Mouse (Mus musculus) lung, embryonic 15.5 days (tissue): ENCODE data around the gene Kcnj11. TPM values are rescaled to one million over a fixed set of nuclear protein-coding genes. Genes with fewer than 3 reads are reported as not detected.

Experiments
- ATAC-seq: fragments of 200-750 bp; cut with Nextera tagmentation; 2 replicates; pipeline ENCODE4 v1.8.0; 2017; ENCODE audit warnings: moderate number of reproducible peaks, borderline replicate concordance; ENCODE audit not compliant: low FRiP score, low TSS enrichment; ENCODE audit errors: extremely low read depth
- H3K27ac ChIP-seq: fragments of 300-500 bp; sonication (generic); 2 replicates; pipeline ENCODE4 v1.5.1; 2015; ENCODE audit warnings: moderate library complexity, mild to moderate bottlenecking, inconsistent platforms
- H3K27me3 ChIP-seq: fragments of 300-500 bp; sonication (generic); 2 replicates; pipeline ENCODE4 v1.6.1; 2015; ENCODE audit warnings: inconsistent platforms
- H3K36me3 ChIP-seq: fragments of 300-500 bp; sonication (generic); 2 replicates; pipeline ENCODE4 v1.6.1; 2015; ENCODE audit warnings: inconsistent platforms
- H3K4me1 ChIP-seq: fragments of 300-500 bp; sonication (generic); 2 replicates; pipeline ENCODE4 v1.6.1; 2015; ENCODE audit warnings: inconsistent platforms
- H3K4me2 ChIP-seq: fragments of 300-500 bp; sonication (generic); 2 replicates; pipeline ENCODE4 v1.6.1; 2015; ENCODE audit warnings: inconsistent platforms, mild to moderate bottlenecking, moderate library complexity
- H3K4me3 ChIP-seq: fragments of 300-500 bp; sonication (generic); 2 replicates; pipeline ENCODE4 v1.5.1; 2015; ENCODE audit warnings: mild to moderate bottlenecking, inconsistent platforms
- H3K9ac ChIP-seq: fragments of 300-500 bp; sonication (generic); 2 replicates; pipeline ENCODE4 v1.6.1; 2015; ENCODE audit warnings: inconsistent platforms
- H3K9me3 ChIP-seq: fragments of 300-500 bp; sonication (generic); 2 replicates; pipeline ENCODE4 v1.6.1; 2016; ENCODE audit warnings: inconsistent platforms
- WGBS: fragments of 180-500 bp; shearing (Covaris S2); methylation state at CpG from one replicate; pipeline ENCODE4 v1.1.7; 2015; 5-methylcytosine and 5-hydroxymethylcytosine counted together
- polyA plus RNA-seq: library from polyadenylated mRNA; unstranded; fragments of >200 nt; fragmentation: Nextera tagmentation; extraction: Ambion mirVana; gene quantifications from 2 replicates; pipeline ENCODE4 v1.2.1, GENCODE M21; 2015

The Kcnj11 gene
- polyA plus RNA-seq, 1 experiment from 2014 or later = 0.52 TPM

- no peaks in the 10 kb centered on the region for H3K9me3 ChIP-seq
- H3K4me3 ChIP-seq = no peak overlapping the region
- no peaks in the 10 kb centered on the region for H3K36me3 ChIP-seq
- no peak overlapping the region for H3K27ac ChIP-seq
- peaks cover 23% of the 10 kb centered on the region for H3K4me1 ChIP-seq
- H3K27me3 ChIP-seq = peaks cover 25% of the 10 kb centered on the region
- 71% methylated on average over 11 of the region's 11 CpGs for WGBS
- no peak for ATAC-seq
- no peak overlapping the region for H3K9ac ChIP-seq
- H3K4me2 ChIP-seq = no peak overlapping the region
These were observed 24.8 kb upstream of the Kcnj11 start for GRCm38 (mm10) chr7:46125340-46125739.

DNA sequence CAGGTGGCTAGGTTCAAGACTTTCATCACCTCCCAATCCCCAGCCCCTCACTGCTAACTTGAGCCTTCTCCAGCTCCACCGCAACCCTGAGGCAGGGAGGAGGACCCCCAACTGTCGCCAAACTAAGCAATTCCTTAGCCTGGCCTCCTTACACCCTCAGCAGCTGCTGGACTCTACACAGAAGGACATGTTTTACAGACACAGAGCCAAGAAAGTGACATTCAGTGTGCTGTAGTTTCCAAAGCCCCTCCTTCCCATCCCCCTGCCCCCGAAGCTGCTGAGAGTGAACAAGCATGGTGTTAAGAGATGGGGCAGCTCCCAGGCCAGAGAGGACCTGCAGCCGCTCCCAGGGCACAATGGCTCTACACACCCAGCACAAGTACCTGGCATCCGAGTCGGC lies 23.9 kb upstream of the Kcnj11 start:
- no peaks in the 10 kb centered on the region for H3K9me3 ChIP-seq
- H3K4me2 ChIP-seq = no peak overlapping the region
- H3K4me1 ChIP-seq = peaks cover 23% of the 10 kb centered on the region
- H3K27me3 ChIP-seq = peaks cover 22% of the 10 kb centered on the region
- H3K36me3 ChIP-seq = no peaks in the 10 kb centered on the region
- ATAC-seq = no peak
- no peak overlapping the region for H3K27ac ChIP-seq
- H3K9ac ChIP-seq = no peak overlapping the region
- WGBS = 43% methylated on average over 6 of the region's 6 CpGs
- no peak overlapping the region for H3K4me3 ChIP-seq

DNA sequence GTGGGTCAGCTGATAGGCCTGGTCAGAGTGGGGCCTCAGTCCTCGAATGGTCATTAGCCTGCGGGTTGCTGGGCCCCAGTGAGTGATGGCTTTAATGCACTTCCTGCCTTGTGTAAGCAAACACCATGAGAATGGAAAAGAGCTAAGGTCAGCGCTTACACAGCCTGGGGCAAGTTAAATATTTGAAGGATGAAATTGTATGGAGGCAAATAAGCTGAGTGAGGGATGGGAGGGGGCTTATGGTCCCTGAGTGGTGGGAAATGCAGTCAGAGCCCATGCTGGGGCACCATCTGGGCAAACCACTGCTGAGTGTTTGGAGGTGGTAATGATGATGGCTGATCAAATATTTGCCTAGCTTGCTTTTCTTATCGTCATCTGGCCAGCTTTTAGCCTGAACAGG lies 22.4 kb upstream of the Kcnj11 start:
- H3K9me3 ChIP-seq = no peaks in the 10 kb centered on the region
- no peaks in the 10 kb centered on the region for H3K36me3 ChIP-seq
- H3K9ac ChIP-seq = no peak overlapping the region
- ATAC-seq = peak; percentile 82
- H3K4me1 ChIP-seq = peaks cover 23% of the 10 kb centered on the region
- no peak overlapping the region for H3K4me3 ChIP-seq
- H3K4me2 ChIP-seq = no peak overlapping the region
- 8% methylated on average over 4 of the region's 4 CpGs for WGBS
- H3K27me3 ChIP-seq = peaks cover 13% of the 10 kb centered on the region; the same call in 1 of the 2 replicates
- no peak overlapping the region for H3K27ac ChIP-seq

- Histone ChIP-seq H3K27ac (no peak overlapping the region), H3K9me3 (no peaks in the 10 kb centered on the region), H3K4me3 (no peak overlapping the region), H3K36me3 (no peaks in the 10 kb centered on the region), H3K4me2 (no peak overlapping the region), H3K4me1 (peaks cover 9% of the 10 kb centered on the region; the same call in 1 of the 2 replicates), H3K27me3 (peaks cover 9% of the 10 kb centered on the region; the same call in 1 of the 2 replicates), H3K9ac (no peak overlapping the region)
- no peak for ATAC-seq
- WGBS = 86% methylated on average over 16 of the region's 16 CpGs
These were observed 16.5 kb upstream of the Kcnj11 start for GRCm38 (mm10) chr7:46117035-46117434.

- H3K9ac ChIP-seq = no peak overlapping the region
- no peaks in the 10 kb centered on the region for H3K9me3 ChIP-seq
- ATAC-seq = no peak
- no peak overlapping the region for H3K4me2 ChIP-seq
- H3K4me3 ChIP-seq = no peak overlapping the region
- peaks cover 9% of the 10 kb centered on the region; the same call in 1 of the 2 replicates for H3K4me1 ChIP-seq
- peaks cover 9% of the 10 kb centered on the region; the same call in 1 of the 2 replicates for H3K27me3 ChIP-seq
- H3K36me3 ChIP-seq = no peaks in the 10 kb centered on the region
- 31% methylated on average over 10 of the region's 10 CpGs for WGBS
- no peak overlapping the region for H3K27ac ChIP-seq
These were observed 15.6 kb upstream of the Kcnj11 start for GRCm38 (mm10) chr7:46116118-46116581.

- H3K4me1 ChIP-seq = peaks cover 9% of the 10 kb centered on the region; the same call in 1 of the 2 replicates
- no peak overlapping the region for H3K4me3 ChIP-seq
- WGBS = 56% methylated on average over 3 of the region's 3 CpGs
- no peaks in the 10 kb centered on the region for H3K9me3 ChIP-seq
- no peaks in the 10 kb centered on the region for H3K36me3 ChIP-seq
- no peak overlapping the region for H3K4me2 ChIP-seq
- H3K27ac ChIP-seq = no peak overlapping the region
- peaks cover 9% of the 10 kb centered on the region; the same call in 1 of the 2 replicates for H3K27me3 ChIP-seq
- H3K9ac ChIP-seq = no peak overlapping the region
- ATAC-seq = no peak
These were observed 12.9 kb upstream of the Kcnj11 start for GRCm38 (mm10) chr7:46113435-46113834.

DNA sequence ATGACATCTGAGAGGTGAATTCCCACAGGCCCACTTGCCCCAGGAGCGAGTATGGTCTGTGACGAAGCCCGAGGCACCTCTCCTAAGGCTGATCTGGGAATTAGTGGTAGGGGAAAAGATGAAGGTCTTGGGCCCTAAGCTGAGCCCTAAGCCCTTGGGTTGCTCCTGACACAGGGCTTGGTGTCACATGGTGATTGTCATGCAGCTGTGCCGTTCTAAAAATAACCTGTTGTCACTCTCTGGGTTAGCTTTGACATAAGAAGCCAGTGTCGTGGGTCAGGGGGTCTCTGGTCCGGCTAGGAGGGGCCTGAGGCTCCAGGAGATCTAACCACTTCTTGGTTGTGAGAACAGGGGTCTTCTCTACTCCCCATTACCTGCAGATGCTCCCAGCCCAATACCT lies 11.4 kb upstream of the Kcnj11 start:
- no peak overlapping the region for H3K4me3 ChIP-seq
- ATAC-seq = no peak
- H3K9ac ChIP-seq = no peak overlapping the region
- no peak overlapping the region for H3K27ac ChIP-seq
- no peaks in the 10 kb centered on the region for H3K9me3 ChIP-seq
- H3K36me3 ChIP-seq = no peaks in the 10 kb centered on the region
- peaks cover 9% of the 10 kb centered on the region; the same call in 1 of the 2 replicates for H3K4me1 ChIP-seq
- WGBS = 61% methylated on average over 6 of the region's 6 CpGs
- no peak overlapping the region for H3K4me2 ChIP-seq
- H3K27me3 ChIP-seq = peaks cover 16% of the 10 kb centered on the region

GRCm38 (mm10) chr7:46111212-46111817 lies 10.8 kb upstream of the Kcnj11 start:
- ATAC-seq = no peak
- Histone ChIP-seq H3K4me1 (peaks cover 8% of the 10 kb centered on the region; the same call in 1 of the 2 replicates), H3K9ac (no peak overlapping the region), H3K27me3 (peaks cover 16% of the 10 kb centered on the region), H3K36me3 (no peaks in the 10 kb centered on the region), H3K9me3 (no peaks in the 10 kb centered on the region), H3K27ac (no peak overlapping the region), H3K4me2 (no peak overlapping the region), H3K4me3 (no peak overlapping the region)
- WGBS = 71% methylated on average over 15 of the region's 15 CpGs

GRCm38 (mm10) chr7:46110079-46110478 lies 9.5 kb upstream of the Kcnj11 start:
- 64% methylated on average over 3 of the region's 3 CpGs for WGBS
- Histone ChIP-seq H3K9ac (no peak overlapping the region), H3K27me3 (peaks cover 23% of the 10 kb centered on the region), H3K9me3 (no peaks in the 10 kb centered on the region), H3K36me3 (no peaks in the 10 kb centered on the region), H3K4me1 (no peaks in the 10 kb centered on the region), H3K4me3 (no peak overlapping the region), H3K27ac (no peak overlapping the region), H3K4me2 (no peak overlapping the region)
- no peak for ATAC-seq

- H3K4me1 ChIP-seq = peaks cover 3% of the 10 kb centered on the region; the same call in 1 of the 2 replicates
- no peak overlapping the region for H3K27ac ChIP-seq
- H3K27me3 ChIP-seq = peaks cover 32% of the 10 kb centered on the region
- H3K9me3 ChIP-seq = no peaks in the 10 kb centered on the region
- no peak overlapping the region for H3K4me2 ChIP-seq
- no peak overlapping the region for H3K9ac ChIP-seq
- no peak overlapping the region for H3K4me3 ChIP-seq
- ATAC-seq = no peak
- no peaks in the 10 kb centered on the region for H3K36me3 ChIP-seq
- WGBS = 85% methylated on average over 7 of the region's 7 CpGs
These were observed 4.9 kb upstream of the Kcnj11 start for GRCm38 (mm10) chr7:46105484-46105883.

- no peak overlapping the region for H3K4me3 ChIP-seq
- no peak for ATAC-seq
- H3K36me3 ChIP-seq = no peaks in the 10 kb centered on the region
- no peak overlapping the region for H3K27ac ChIP-seq
- H3K27me3 ChIP-seq = peaks cover 42% of the 10 kb centered on the region
- H3K9me3 ChIP-seq = no peaks in the 10 kb centered on the region
- H3K9ac ChIP-seq = no peak overlapping the region
- H3K4me2 ChIP-seq = no peak overlapping the region
- peaks cover 3% of the 10 kb centered on the region; the same call in 1 of the 2 replicates for H3K4me1 ChIP-seq
- 75% methylated on average over 27 of the region's 27 CpGs for WGBS
These were observed 3.8 kb upstream of the Kcnj11 start for GRCm38 (mm10) chr7:46104256-46104915.

DNA sequence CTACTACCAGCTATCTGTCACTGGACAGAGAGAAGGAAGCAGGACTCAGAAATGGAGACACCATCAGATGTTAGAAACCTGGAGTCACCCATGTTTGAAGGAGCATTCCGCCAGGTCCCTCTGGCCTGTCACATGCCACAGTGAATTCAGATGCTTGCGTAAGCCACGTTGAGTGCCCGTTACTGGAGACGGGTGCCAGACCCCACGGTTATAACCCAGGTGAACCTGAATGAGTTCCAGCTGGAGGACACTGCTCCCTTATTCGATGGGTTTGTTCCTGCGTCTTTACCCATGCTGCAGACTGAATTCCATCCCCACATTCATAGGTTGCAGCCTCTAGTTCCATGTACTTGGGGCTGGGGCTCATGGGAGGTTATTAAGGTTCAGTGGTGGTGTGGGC lies 3.2 kb upstream of the Kcnj11 start:
- Histone ChIP-seq H3K4me3 (no peak overlapping the region), H3K9me3 (no peaks in the 10 kb centered on the region), H3K4me2 (no peak overlapping the region), H3K4me1 (peaks cover 3% of the 10 kb centered on the region; the same call in 1 of the 2 replicates), H3K9ac (no peak overlapping the region), H3K27ac (no peak overlapping the region), H3K36me3 (no peaks in the 10 kb centered on the region), H3K27me3 (peaks cover 48% of the 10 kb centered on the region)
- ATAC-seq = no peak
- WGBS = 69% methylated on average over 8 of the region's 8 CpGs
